Mouse (Mus musculus) megakaryocyte, embryonic 14.5 days (primary cell): ENCODE measurements around the gene Myl10. TPM values are rescaled to one million over a fixed set of nuclear protein-coding genes. Genes with fewer than 3 reads are reported as not detected.

Source experiments
- H3K27me3 ChIP-seq: replicated peaks from 2 replicates; pipeline ENCODE3; 2012; ENCODE audit warnings: inconsistent platforms
- H3K36me3 ChIP-seq: replicated peaks from 2 replicates; pipeline ENCODE3; 2012; ENCODE audit warnings: low read length, inconsistent platforms, mixed read lengths
- H3K4me1 ChIP-seq: 2 replicates; pipeline ENCODE4 v1.6.1; 2012; ENCODE audit warnings: inconsistent platforms
- H3K4me3 ChIP-seq: replicated peaks from 2 replicates; pipeline ENCODE3; 2012; ENCODE audit warnings: moderate library complexity, mild to moderate bottlenecking, inconsistent platforms
- H3K9me3 ChIP-seq: 2 replicates; pipeline ENCODE4 v1.6.1; 2012; ENCODE audit warnings: inconsistent platforms
- FLI1 ChIP-seq: IDR thresholded peaks from 2 replicates; pipeline ENCODE4 v1.6.1; 2012; ENCODE audit warnings: low read length, inconsistent platforms, mixed read lengths
- GATA1 ChIP-seq: IDR thresholded peaks from 3 replicates; pipeline ENCODE4 v1.6.1; 2012; ENCODE audit warnings: mixed read lengths, low read length, inconsistent platforms, borderline replicate concordance
- polyA plus RNA-seq: library from polyadenylated mRNA; stranded (reverse); fragments of >175 nt; gene quantifications from 2 replicates; pipeline ENCODE4 v1.2.3, GENCODE M21; 2012; ENCODE audit warnings: low replicate concordance; ENCODE audit not compliant: insufficient read depth

The Myl10 gene
- polyA plus RNA-seq, 1 experiment, result 0.21 TPM

GRCm38 (mm10) chr5:136676315-136677030 lies 16.5 kb upstream of the Myl10 start:
- H3K27me3 ChIP-seq, result peaks cover 14% of the 10 kb centered on the region
- peaks cover 3% of the 10 kb centered on the region; the same call in 1 of the 2 replicates for H3K4me1 ChIP-seq
- peaks cover 6% of the 10 kb centered on the region for H3K9me3 ChIP-seq
- no peak overlapping the region for H3K4me3 ChIP-seq
- no peak for TF ChIP-seq FLI1
- TF ChIP-seq GATA1, result no peak
- H3K36me3 ChIP-seq, result no peaks in the 10 kb centered on the region

GRCm38 (mm10) chr5:136678840-136679348 lies 14.1 kb upstream of the Myl10 start:
- Histone ChIP-seq H3K9me3 (peaks cover 6% of the 10 kb centered on the region), H3K36me3 (no peaks in the 10 kb centered on the region), H3K27me3 (peaks cover 8% of the 10 kb centered on the region), H3K4me1 (peaks cover 13% of the 10 kb centered on the region), H3K4me3 (no peak overlapping the region)
- TF ChIP-seq GATA1 (no peak), FLI1 (no peak)

- Histone ChIP-seq H3K4me3 (no peak overlapping the region), H3K9me3 (no peaks in the 10 kb centered on the region), H3K4me1 (peaks cover 20% of the 10 kb centered on the region), H3K27me3 (peaks cover 14% of the 10 kb centered on the region), H3K36me3 (no peaks in the 10 kb centered on the region)
- TF ChIP-seq FLI1, result no peak
- TF ChIP-seq GATA1, result no peak
Observed at GRCm38 (mm10) chr5:136686349-136686748, 6.6 kb upstream of the Myl10 start.

- Histone ChIP-seq H3K9me3 (no peaks in the 10 kb centered on the region), H3K4me1 (peaks cover 22% of the 10 kb centered on the region), H3K4me3 (no peak overlapping the region), H3K36me3 (no peaks in the 10 kb centered on the region), H3K27me3 (peaks cover 14% of the 10 kb centered on the region)
- no peak for TF ChIP-seq FLI1
- no peak for TF ChIP-seq GATA1
Observed at GRCm38 (mm10) chr5:136687561-136687960, 5.4 kb upstream of the Myl10 start.

- Histone ChIP-seq H3K9me3 (no peaks in the 10 kb centered on the region), H3K4me1 (peaks cover 15% of the 10 kb centered on the region), H3K4me3 (no peak overlapping the region), H3K36me3 (no peaks in the 10 kb centered on the region), H3K27me3 (peaks cover 18% of the 10 kb centered on the region)
- no peak for TF ChIP-seq GATA1
- no peak for TF ChIP-seq FLI1
Observed at GRCm38 (mm10) chr5:136688841-136689240, 4.1 kb upstream of the Myl10 start.

GRCm38 (mm10) chr5:136691170-136691569 lies 1.8 kb upstream of the Myl10 start:
- TF ChIP-seq GATA1, result no peak
- no peak for TF ChIP-seq FLI1
- Histone ChIP-seq H3K4me3 (no peak overlapping the region), H3K27me3 (peaks cover 33% of the 10 kb centered on the region), H3K36me3 (no peaks in the 10 kb centered on the region), H3K4me1 (peaks cover 23% of the 10 kb centered on the region), H3K9me3 (no peaks in the 10 kb centered on the region)

GRCm38 (mm10) chr5:136693418-136693817 lies 472 bp downstream of the Myl10 start:
- Histone ChIP-seq H3K4me3 (no peak overlapping the region), H3K27me3 (peaks cover 42% of the 10 kb centered on the region), H3K4me1 (peaks cover 26% of the 10 kb centered on the region), H3K9me3 (no peaks in the 10 kb centered on the region), H3K36me3 (no peaks in the 10 kb centered on the region)
- TF ChIP-seq FLI1, result no peak
- TF ChIP-seq GATA1, result no peak

GRCm38 (mm10) chr5:136694976-136695375 lies 2.0 kb downstream of the Myl10 start:
- Histone ChIP-seq H3K4me1 (peaks cover 23% of the 10 kb centered on the region), H3K9me3 (no peaks in the 10 kb centered on the region), H3K27me3 (peaks cover 41% of the 10 kb centered on the region), H3K36me3 (no peaks in the 10 kb centered on the region), H3K4me3 (no peak overlapping the region)
- no peak for TF ChIP-seq FLI1
- TF ChIP-seq GATA1, result no peak

GRCm38 (mm10) chr5:136696516-136696915 lies 3.6 kb downstream of the Myl10 start:
- Histone ChIP-seq H3K9me3 (no peaks in the 10 kb centered on the region), H3K4me1 (peaks cover 23% of the 10 kb centered on the region), H3K36me3 (no peaks in the 10 kb centered on the region), H3K4me3 (no peak overlapping the region), H3K27me3 (peaks cover 51% of the 10 kb centered on the region)
- TF ChIP-seq GATA1 (no peak), FLI1 (no peak)

- H3K9me3 ChIP-seq, result no peaks in the 10 kb centered on the region
- peaks cover 26% of the 10 kb centered on the region for H3K4me1 ChIP-seq
- peaks cover 58% of the 10 kb centered on the region for H3K27me3 ChIP-seq
- TF ChIP-seq GATA1 (no peak), FLI1 (no peak)
- no peak overlapping the region for H3K4me3 ChIP-seq
- no peaks in the 10 kb centered on the region for H3K36me3 ChIP-seq
Observed at GRCm38 (mm10) chr5:136697618-136698017, 4.7 kb downstream of the Myl10 start.
